Mouse (Mus musculus): Measurements from ENCODE around the gene Ttc27.

The Ttc27 gene

DNA sequence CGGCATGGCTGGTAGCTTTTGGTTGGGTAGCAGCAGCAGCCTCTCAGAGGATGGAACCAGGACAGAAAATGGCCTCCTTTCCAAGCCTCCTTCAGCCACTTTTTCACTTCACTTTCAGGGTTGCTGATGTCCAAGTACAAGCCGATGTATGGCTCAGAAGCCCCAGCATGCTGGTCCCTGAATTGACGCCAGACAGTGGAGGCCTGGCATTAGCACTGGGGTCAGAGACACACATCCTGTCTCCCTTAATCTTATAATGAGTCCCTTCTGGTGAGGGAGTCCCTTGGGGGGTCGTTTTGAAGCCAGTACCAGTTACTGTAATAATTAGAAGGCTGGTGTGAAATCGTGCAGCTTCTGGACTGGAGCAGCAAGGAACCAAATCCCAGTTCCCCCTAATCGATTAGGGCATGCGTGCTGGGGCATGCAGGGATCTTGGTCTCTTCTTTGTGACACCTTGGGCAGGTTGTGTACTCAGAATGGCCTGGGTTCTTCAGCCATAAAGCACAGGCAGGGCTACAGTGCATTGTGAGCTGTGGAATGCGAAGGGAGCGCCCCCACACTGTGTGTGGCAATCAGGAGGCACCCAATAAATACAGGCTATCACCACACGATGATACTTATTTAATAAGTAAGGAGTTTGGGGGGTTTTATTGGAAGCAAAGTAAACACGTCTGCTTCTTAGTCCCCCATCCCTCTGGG, 171.5 kb downstream of the Ttc27 start:
- DNase-seq: no peak

GRCm38 (mm10) chr17:74889535-74890117, 172.1 kb downstream of the Ttc27 start:
- peak in 1 of 2 experiments; percentile 47 for DNase-seq

DNA sequence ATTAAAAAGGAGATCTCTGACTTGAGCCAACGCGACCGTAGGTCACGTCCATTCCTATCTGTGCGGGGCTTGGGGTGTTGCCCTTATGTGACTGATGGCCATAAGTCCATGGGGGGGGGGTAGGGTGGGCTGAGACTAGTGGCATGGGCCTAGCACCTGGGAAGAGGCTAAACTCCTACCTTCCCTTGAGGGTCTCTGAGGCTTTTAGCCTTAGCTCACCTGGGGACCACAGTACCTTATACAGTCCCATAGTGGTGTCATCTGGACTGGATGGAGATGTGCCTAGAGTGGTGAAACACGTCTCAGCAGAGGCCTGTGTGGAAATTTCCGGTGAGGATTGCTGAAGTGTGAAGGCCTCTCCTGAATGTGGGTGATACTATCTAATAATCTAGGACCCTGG, 184.9 kb downstream of the Ttc27 start:
- DNase-seq: no peak

DNA sequence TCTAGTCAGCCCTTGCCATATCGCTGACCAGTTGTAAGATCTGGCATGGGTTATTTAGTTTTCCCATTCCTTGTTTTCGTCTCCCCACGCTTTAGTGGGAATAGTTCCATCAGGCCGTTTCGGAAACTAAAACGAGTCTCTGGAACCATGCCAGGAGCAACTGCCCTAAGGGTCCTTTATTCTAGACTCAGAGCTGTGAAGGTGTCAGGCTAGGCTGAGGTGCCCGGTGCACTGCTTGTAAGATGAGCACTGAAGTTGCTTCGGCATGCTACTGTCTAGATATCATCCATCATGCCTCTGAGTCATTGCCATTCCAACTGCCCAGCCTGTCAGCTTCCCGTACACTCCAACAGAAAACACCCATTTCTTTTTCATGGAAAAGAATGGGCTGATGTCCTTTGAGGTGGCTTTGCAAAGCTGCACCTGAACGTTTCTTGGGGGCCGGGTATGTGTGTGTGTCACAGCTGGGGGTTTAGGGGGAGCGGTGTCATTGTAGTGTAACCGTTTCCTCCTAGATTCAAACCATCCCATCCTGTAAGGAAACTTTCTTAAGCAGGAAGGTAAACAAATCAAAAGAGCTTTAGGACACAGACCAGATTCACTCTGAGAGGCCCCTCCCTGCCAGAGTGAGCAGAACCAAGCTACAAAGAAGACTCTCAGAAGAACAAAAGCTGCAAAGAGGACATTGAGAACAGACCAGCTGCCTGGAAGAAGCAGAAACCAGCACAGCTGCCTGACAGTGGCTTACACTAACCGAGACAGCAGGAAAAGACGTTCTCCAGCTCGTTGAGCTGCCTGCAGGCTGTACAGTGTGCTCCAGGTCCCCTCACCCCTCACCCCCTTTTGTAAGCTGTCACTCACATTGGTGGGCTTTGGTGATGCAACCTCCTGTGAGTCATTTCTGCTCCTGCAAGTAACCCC, 186.1 kb downstream of the Ttc27 start:
- no peak for DNase-seq

DNA sequence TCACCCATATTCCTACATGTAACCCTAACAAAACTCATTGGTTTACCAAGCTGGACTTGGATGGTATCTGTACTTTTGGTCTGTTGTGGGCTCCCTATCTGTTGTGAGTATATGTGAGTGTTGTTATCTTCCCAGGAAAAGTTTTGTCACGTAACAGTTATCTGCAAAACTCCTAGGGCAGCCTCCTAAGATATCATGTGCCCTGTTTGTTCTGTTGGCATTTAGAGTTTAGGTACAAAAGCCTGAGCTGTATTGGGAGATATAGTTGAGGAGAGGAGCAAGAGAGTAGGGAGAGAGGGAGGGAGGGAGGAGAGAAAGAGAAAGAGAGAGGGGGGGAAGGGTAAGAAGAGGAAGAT, 186.8 kb downstream of the Ttc27 start:
- no peak for DNase-seq

GRCm38 (mm10) chr17:74904956-74905355, 187.4 kb downstream of the Ttc27 start:
- DNase-seq: no peak

DNA sequence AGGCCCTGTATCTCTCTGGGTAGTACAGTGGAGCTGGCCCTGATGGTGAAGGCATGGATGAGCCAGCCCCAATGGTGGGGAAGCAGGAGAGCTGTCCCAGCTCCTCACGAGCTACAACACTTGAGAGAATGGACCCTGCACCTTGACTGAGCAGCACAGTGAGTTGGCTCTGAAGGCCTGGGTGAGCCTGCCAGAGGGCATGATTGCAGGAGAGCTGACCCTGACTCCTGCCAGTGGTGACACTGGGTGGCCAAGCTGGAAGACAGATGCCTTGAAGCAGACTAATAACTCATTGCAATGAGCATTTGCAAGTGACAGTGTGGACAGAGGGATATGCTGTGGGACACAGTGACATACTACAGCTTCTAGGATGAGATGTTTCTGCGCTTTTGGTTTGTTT, 195.5 kb downstream of the Ttc27 start:
- peak; percentile 11 to 22 for DNase-seq
